Mouse (Mus musculus) cerebellum, postnatal 14 days (tissue): ENCODE measurements around the gene Folr1.
A peak's percentile ranks its signal among the peaks of the same experiment; 100 is the strongest.

Source experiments
- DNase-seq, 2 experiments: peaks; one replicate each; pipeline ENCODE4 v3.0.0; 2021; ENCODE audit warnings: mixed read lengths in 2 of 2

Gene Folr1

GRCm38 (mm10) chr7:101832372-101832771, 38.2 kb downstream of the Folr1 start:
- no peak for DNase-seq

- no peak for DNase-seq
Measured at GRCm38 (mm10) chr7:101831437-101831836, 39.2 kb downstream of the Folr1 start.

- no peak for DNase-seq
Measured at GRCm38 (mm10) chr7:101830373-101830772, 40.2 kb downstream of the Folr1 start.

GRCm38 (mm10) chr7:101823758-101824630, 46.6 kb downstream of the Folr1 start:
- peak; percentile 31 to 63 for DNase-seq

- peak in 1 of 2 experiments; percentile 30 for DNase-seq
Measured at GRCm38 (mm10) chr7:101822836-101823757, 47.5 kb downstream of the Folr1 start.

- DNase-seq, result peak; percentile 30 to 45
Measured at GRCm38 (mm10) chr7:101821571-101822501, 48.8 kb downstream of the Folr1 start.

- DNase-seq, result peak in 1 of 2 experiments; percentile 13
Measured at GRCm38 (mm10) chr7:101820295-101821030, 50.1 kb downstream of the Folr1 start.

GRCm38 (mm10) chr7:101817861-101818401, 52.7 kb downstream of the Folr1 start, which contains the start of gene Phox2a:
Phox2a (plus strand) TSS chr7:101818313.
- DNase-seq, result no peak
